Mouse (Mus musculus): ENCODE measurements around the gene Eps15l1.

GRCm38 (mm10) chr8:72402981-72403380 is 18.3 kb downstream of the Eps15l1 start:
- TF ChIP-seq CTCF (IDR thresholded peaks at IDR 0.05; ENCODE audit: low read depth) (no peak), EP300 (optimal IDR thresholded peaks at IDR 0.05) (no peak)
